Mouse (Mus musculus): ENCODE measurements around the gene Slit3.

GRCm38 (mm10) chr11:35182887-35183286 lies 61.9 kb downstream of the Slit3 start:
- TF ChIP-seq CTCF (conservative IDR thresholded peaks at IDR 0.05 in 1 of 2, IDR thresholded peaks at IDR 0.05 in 1 of 2; ENCODE audit: low read depth in 2 of 2, low read length in 2 of 2) (no peak), POLR2A (IDR thresholded peaks at IDR 0.05; ENCODE audit: low read depth, low read length) (no peak), BHLHE40 (IDR thresholded peaks at IDR 0.05; ENCODE audit: low read depth, low read length) (no peak), RAD21 (IDR thresholded peaks at IDR 0.05; ENCODE audit: low read depth, low read length) (no peak), CHD2 (IDR thresholded peaks at IDR 0.05; ENCODE audit: low read length) (no peak)
